Mouse (Mus musculus) granulocyte monocyte progenitor cell, adult 5-6 weeks (primary cell): ENCODE results near the gene Auh. TPM values are rescaled to one million over a fixed set of nuclear protein-coding genes. Genes with fewer than 3 reads are reported as not detected.

Experiments
- ATAC-seq: replicated peaks from 2 replicates; pipeline ENCODE4 v1.8.0; 2016; ENCODE audit warnings: mild to moderate bottlenecking, moderate TSS enrichment, inconsistent platforms; ENCODE audit not compliant: poor library complexity, severe bottlenecking
- total RNA-seq, 2 experiments: library from RNA; stranded (forward) in 1 of 2; stranded (reverse) in 1 of 2; fragments of 200-712, 200-1000 nt in 1 of 2; fragments of >200 nt in 1 of 2; fragmentation: Nextera tagmentation in 1 of 2; gene quantifications; 2 replicates each; pipeline ENCODE4 v1.2.3; 2014 to 2017

The Auh gene
- total RNA-seq, 2 experiments from 2014 or later, result 35.9 to 37.1 TPM

DNA sequence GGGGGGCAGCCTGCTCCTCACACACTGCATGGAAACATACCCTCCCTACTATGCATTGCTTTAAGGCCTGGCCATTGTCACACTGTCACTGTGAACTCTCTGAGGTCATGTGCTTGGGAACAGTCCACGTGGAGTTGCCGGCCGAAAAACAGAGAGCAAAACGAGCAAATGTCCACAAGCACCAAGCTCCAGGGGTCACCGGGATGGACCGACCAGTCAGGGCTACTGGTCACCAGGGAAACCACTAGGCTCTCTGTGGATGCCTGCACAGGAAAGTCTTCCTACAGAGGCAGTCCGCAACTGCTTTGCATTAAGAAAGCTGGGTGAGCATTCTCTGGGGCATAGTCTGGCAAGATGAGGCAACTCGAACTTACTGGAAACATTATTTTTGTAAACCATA lies 82.0 kb downstream of the Auh start:
- no peak for ATAC-seq

- no peak for ATAC-seq
Measured at GRCm38 (mm10) chr13:52847071-52847470, 82.4 kb downstream of the Auh start.

DNA sequence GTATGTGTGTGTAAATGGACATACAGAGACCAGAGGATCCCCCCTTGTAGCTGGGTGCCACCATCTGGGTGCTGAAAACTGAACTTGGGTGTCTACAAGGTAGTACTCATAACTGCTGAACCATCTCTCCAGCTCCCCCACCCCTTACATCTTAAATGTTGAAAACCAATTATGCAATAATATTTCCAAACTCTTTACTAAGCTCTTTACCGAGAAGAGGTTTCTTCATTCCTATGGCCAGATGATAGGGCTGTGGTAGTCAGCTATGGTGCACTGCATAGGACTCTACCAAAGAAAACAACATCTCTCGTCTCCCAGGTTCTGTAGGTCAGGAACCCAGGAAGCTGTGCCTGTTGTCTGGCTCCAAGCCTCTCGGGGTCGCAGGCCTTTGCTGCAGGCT lies 83.9 kb downstream of the Auh start:
- ATAC-seq, result peak; percentile 71

DNA sequence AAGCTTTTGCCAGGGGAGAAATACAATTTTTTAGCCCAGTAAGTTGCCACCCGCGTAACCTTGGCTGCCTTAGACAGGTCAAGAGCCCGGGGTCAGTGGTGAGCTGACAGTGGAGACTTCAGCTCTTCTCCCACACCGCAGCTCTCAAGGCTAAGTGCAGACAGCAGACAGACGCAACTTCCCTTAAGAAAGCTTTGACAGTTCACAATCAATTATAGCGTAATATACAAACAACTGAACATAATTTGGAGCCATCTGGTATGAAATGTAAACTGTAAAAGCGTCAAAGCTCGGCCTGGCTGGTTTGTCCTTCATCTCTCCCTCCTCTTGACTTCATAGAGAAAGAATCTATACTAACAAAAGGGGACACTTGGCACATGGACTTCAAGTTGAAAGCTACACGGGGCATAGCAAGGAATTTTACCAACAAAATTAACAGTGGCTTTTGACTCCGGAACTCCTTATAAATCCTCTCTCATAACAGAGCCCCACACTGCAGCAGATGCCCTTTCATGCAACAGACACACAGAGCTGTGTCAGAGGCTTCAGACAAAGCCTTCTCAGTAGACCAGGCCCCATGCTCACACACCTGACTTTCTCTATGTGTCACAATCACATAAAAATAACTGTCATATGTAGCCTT lies 85.8 kb downstream of the Auh start:
- no peak for ATAC-seq

DNA sequence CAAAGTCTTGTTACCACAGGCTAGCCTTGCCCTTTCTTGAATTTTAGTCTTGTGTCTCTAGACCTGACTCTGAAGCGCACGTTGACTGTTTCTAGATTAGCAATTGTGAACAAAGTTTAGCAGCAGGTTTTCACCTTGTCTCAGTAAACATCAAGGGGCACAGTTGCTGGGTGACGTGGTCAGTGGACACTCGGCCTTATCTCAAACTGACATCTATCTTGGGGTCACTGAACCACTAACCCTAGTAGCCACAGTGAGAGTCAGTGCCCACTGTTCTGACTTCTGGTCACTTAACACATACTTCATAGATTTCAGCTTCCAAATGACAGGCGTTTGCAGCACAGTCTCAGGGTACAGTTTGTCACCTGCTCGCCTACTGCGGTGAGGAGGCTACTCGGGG lies 93.2 kb downstream of the Auh start:
- ATAC-seq, result no peak

GRCm38 (mm10) chr13:52834591-52834990 lies 94.9 kb downstream of the Auh start:
- no peak for ATAC-seq

GRCm38 (mm10) chr13:52833748-52834147 lies 95.7 kb downstream of the Auh start:
- ATAC-seq, result no peak

GRCm38 (mm10) chr13:52833220-52833619 lies 96.3 kb downstream of the Auh start:
- ATAC-seq, result peak; percentile 59

GRCm38 (mm10) chr13:52832481-52833170 lies 96.9 kb downstream of the Auh start:
- ATAC-seq, result no peak

DNA sequence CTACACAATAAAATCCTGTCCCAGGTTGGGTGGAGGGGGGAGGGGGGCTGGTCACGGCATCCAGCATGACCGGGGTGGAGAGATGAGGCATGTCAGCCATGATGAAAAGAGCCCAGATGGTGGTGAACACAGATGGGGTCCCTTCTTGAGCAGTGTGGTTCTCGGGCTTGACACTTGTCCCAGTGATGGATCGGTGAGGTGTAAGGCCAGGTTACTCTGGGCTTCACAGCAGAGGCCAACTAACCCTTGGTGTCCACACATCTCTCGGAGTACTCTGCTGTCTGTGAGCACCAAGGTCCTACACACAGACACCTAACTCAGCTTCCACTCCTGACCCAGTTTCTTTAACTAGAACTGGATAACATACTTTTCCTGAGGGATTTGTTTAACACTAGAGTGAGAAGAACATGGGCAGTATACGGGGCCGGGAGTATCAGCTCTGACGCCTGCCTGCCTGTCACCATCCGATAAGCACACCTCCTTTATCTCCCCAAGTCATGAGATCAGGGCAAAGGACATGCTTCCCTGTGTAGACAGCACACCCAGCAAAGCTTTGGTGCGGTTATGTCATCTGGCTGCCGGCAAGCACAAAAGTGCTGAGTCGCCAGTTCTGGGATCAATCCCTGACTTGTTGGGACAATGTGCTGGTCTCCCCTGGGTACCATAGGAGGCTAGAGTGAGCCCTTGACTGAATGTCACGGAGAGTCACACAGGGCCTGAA lies 98.3 kb downstream of the Auh start:
- no peak for ATAC-seq

DNA sequence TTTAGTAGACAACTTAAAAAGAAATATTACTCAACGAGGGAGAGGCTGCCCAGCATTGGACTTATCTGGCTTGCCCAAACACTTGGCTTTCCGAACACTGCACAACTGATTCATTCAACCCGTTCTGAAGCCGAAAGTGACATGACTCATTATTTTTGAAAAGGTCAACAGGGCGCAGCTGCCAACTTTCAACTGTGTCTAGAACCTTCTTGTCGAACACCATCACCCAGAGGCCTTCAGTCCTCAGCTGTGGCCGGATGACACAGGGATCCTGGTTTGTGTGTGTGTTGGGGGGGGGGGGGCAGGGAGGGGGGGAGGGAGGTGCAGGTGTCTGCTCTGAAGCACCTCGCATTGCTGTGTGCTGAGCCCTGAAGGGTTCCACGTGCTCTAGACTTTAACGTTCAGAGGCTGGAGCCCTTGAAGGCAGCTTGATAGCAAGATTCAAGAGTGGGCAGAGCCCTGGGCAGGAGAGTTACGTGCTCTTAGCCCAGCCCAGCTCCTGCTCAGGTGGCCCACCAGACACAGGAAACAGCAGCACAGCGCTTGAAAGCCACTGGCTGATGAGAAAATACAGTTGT lies 100.4 kb downstream of the Auh start:
- ATAC-seq, result no peak

DNA sequence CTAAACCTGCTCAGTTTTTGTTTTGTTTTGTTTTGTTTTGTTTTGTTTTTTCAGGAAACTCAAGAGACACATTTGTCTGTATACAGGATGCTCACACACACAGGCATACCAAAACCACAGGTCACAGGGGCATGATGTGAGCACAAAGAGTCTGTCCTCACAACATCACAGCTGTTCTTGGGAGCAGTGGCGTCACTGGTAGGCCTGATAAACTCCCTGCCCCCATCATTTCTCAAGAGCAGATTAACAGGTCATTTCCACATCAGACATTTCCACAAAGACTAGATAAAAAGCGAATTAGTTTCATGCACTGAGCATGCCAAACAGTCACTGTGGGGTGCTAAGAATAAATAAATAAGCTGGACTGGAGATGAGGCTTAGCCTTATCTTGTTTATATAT lies 101.3 kb downstream of the Auh start:
- peak; percentile 67 for ATAC-seq

DNA sequence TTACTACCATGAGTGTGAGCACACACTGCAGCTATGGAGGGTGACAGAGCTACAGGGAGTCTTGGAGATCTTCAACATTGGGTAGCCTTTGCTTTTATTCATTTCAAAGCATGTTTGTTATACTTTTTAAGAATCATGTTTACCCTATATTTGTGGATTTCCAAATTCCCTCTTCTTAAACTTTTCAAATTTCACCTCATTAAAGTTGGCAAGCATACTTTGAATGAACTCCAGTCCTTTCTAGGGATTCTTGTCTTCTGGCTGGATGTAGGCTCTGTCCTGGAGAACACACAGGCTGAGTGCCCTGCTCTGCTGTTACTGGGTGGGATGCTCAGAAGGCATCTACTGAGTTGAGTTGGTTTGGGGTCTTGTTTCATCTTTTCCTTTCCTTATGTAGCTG lies 102.8 kb downstream of the Auh start:
- ATAC-seq, result no peak

- ATAC-seq, result no peak
Measured at GRCm38 (mm10) chr13:52824754-52825153, 104.7 kb downstream of the Auh start.

- ATAC-seq, result peak; percentile 65
Measured at GRCm38 (mm10) chr13:52822165-52823149, 107.0 kb downstream of the Auh start.

DNA sequence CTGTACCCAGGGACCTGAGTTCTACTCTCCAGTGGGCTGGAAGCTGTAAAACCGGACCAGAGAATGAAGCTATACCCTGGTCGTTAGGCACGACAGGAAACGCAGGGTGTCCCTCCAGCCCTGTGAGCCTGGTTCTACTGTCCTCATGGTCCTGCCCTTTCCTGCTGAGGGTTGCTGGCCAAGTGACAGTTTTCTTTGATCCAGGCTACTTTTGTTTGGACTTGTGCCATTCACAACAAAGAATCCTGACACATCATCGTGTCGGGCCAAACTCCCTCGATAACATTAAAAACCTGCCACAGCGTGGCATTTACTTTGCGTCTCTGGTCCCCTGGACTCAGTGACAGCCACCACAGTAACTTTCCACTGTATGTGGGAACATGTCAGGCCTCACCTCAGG lies 107.9 kb downstream of the Auh start:
- ATAC-seq, result no peak

- no peak for ATAC-seq
Measured at GRCm38 (mm10) chr13:52819901-52820300, 109.6 kb downstream of the Auh start.

DNA sequence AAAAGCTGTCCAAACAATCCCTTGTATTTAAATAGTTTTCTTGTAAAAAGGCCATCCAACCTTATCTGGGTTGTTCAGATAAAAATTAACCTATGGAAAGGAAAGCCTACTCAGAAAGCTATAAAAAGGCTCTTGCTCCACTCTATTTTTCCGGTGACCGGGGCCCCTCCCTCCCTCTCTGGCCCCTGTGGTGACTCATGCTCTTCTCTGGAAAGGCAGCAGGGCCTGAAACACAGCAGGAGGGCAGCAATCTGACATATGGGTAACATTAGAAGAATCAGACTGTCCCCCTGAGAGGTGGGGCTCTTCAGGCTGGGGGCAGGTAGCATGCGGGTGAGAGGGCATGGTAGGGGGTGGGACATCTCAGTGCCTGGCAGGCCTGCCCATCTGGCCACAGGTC lies 110.7 kb downstream of the Auh start:
- peak; percentile 54 for ATAC-seq

GRCm38 (mm10) chr13:52817991-52818491 lies 111.4 kb downstream of the Auh start:
- no peak for ATAC-seq

DNA sequence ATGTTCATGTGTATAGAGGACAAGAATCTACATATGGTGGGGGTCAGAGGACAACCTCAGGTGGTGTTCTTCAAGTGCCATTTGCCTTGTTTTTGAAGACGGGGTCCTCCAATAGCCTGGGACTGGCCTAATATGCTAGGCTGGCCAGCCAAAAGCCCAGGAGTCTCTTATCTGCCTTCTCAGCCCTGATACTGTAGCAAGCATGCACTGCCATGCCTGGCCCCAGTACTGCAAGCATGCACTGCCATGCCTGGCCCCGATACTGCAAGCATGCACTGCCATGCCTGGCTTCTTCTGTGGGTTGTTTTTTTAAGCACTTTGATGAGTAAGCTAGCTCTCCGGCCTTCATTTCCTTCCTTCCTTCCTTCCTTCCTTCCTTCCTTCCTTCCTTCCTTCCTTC lies 115.7 kb downstream of the Auh start:
- no peak for ATAC-seq
